Mouse (Mus musculus): ENCODE data around the gene Zfp287. TPM values are rescaled to one million over a fixed set of nuclear protein-coding genes. Genes with fewer than 3 reads are reported as not detected.

Zfp287 gene
- polyA plus RNA-seq (2012; rRNA removed), result 0.27 and 0.30 TPM in 2 replicates

DNA sequence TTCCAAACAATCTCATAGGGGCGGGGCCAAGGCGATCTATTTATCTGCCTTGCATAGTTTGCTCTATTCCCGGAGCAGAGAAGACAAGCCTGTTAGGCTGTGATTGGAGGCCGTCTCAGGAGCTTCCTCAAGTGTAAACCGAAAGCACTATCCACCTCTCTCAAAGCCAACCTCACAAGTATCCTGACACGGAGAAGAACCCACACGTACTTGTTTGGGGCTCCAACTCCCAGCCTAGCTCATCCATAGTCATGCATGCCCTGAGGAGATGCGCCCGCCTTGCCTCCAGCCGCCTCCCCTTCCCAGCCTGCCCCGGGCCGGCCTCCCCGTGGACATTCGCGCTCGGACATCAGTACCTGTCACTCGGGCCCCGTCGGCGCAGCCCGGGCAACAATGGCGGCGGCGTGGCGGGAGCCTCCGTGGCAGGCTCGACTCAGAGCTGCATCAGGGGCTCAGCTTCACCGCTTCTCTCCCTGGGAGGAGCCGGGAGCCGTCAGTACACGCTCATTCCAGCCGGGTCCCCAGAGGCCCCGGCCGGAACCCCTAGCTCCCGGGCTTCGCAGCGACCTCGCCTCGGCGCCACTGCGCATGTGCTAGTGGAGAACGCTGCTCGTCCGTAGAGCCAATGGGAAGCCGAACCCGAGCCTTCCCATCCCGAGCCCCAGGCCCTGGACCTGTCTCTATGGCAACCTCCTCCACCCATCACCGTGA is at the start of gene Zfp287:
Gene Zfp287 (minus strand): TSS at position 595 of the 711 bp plus-strand sequence.

DNA sequence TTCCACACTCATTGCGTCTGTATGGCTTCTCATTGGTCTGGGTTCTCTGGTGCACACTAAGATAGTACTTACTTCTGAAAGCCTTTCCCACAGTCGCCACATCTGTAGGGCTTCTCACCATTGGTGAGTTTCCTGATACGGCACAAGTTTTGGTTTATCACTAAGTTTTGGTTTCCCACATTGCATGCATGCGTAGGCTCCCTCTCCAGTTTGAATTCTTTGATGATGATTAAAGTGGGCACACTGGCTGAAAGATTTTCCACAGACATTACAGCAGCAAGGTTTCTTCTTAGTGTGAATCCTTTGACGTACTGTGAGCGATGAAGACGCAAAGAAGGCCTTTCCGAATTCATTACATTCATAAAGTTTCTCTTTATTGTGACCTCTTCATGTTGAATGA is 21.1 kb upstream of the Zfp287 start, which contains the start of gene Gm10428:
Gene Gm10428 (plus strand): TSS at position 321 of the 400 bp plus-strand sequence.

Other genes starting within 250 kb of the Zfp287 start
- 18.4 and 19.0 TPM in 2 replicates for gene Cenpv, start 192.6 kb downstream of the Zfp287 start, polyA plus RNA-seq (2012; rRNA removed)
- gene Ubb, start 180.7 kb downstream of the Zfp287 start, polyA plus RNA-seq (2012; rRNA removed), result 1,063 and 1,080 TPM in 2 replicates
- gene Trpv2, start 157.4 kb downstream of the Zfp287 start, polyA plus RNA-seq (2012; rRNA removed), result 4.1 and 4.3 TPM in 2 replicates
- 1.7 and 2.2 TPM in 2 replicates for gene Lrrc75a, start 83.4 kb downstream of the Zfp287 start, polyA plus RNA-seq (2012; rRNA removed)
- 11.8 and 13.4 TPM in 2 replicates for gene Mmgt2, start 83.2 kb downstream of the Zfp287 start, polyA plus RNA-seq (2012; rRNA removed)
- gene Gm10428, start 21.2 kb upstream of the Zfp287 start, polyA plus RNA-seq (2012; rRNA removed), result not detected in 2 replicates
- gene Zfp286, start 57.6 kb upstream of the Zfp287 start, polyA plus RNA-seq (2012; rRNA removed), result 0.41 and 0.43 TPM in 2 replicates
- 0.62 and 0.71 TPM in 2 replicates for gene Trim16, start 88.3 kb upstream of the Zfp287 start, polyA plus RNA-seq (2012; rRNA removed)
- gene Fbxw10, start 115.2 kb upstream of the Zfp287 start, polyA plus RNA-seq (2012; rRNA removed), result 0.04 and 0.06 TPM in 2 replicates
- 15.8 and 16.6 TPM in 2 replicates for gene Tvp23b, start 147.6 kb upstream of the Zfp287 start, polyA plus RNA-seq (2012; rRNA removed)
- 0.06 TPM in 1 of 2 replicates, not detected in the other for gene Cdrt4, start 219.3 kb upstream of the Zfp287 start, polyA plus RNA-seq (2012; rRNA removed)